9 mouse cellular contexts compared by ENCODE assay signal in the genomic region with DNA sequence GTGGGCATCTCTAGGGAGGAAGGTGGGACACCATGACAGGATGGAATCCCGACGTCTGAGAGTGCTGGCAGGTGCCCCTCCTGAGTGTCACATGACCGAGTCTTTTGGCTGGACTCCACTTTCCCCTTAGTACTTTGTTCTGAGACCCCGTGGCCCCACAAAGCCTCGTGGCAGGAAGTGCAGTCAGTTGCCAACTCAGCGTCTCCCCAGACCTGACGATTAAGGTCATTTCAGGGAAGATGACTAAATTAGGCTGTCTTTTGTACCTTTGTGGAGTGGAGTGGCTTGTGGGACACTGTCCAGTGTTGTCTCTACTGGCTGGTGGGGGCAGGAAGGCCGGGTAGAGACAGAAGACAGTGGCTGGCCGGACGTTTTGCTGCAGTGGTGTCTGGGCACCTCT.
"Had no signal": no experiment of that assay in that cellular context is flagged by ENCODE, and none has a peak within 500 bp of the region (broad histone marks: within the 10 kb centered on the region; RNA-seq: fewer than 3 reads in every experiment).

No protein-coding gene starts in this region.

- DNase-seq: layer of hippocampus, adult 9-11 months; liver; lung, adult 18-20 months; lung, postnatal 10 days; lung, postnatal 36 days; retina, postnatal 1 day; right cerebral cortex, postnatal 25 days; spleen, adult 18-20 months; thymus, postnatal 25 days had no signal
